Mouse (Mus musculus) embryonic facial prominence, embryonic 14.5 days (tissue): Measurements from ENCODE around the gene Slc38a3. TPM values are rescaled to one million over a fixed set of nuclear protein-coding genes. Genes with fewer than 3 reads are reported as not detected.
A peak's percentile ranks its signal among the peaks of the same experiment; 100 is the strongest.

Experiments used
- ATAC-seq: fragments of 200-750 bp; cut with Nextera tagmentation; 2 replicates; pipeline ENCODE4 v1.8.0; 2017; ENCODE audit warnings: low read depth, moderate number of reproducible peaks, moderate TSS enrichment
- DNase-seq: peaks from one replicate; pipeline ENCODE4 v3.0.0-alpha.2; 2015; ENCODE audit warnings: low spot score
- H3K27ac ChIP-seq: fragments of 300-500 bp; sonication (generic); replicated peaks from 2 replicates; pipeline ENCODE4 v1.5.1; 2014; ENCODE audit warnings: low read depth, mild to moderate bottlenecking, low read length, moderate library complexity
- H3K27me3 ChIP-seq: fragments of 300-500 bp; sonication (generic); replicated peaks from 2 replicates; pipeline ENCODE4 v1.6.1; 2014; ENCODE audit warnings: low read length; ENCODE audit not compliant: control insufficient read depth, insufficient read depth
- H3K36me3 ChIP-seq: fragments of 300-500 bp; sonication (generic); 2 replicates; pipeline ENCODE4 v1.6.1; 2014; ENCODE audit warnings: low read length, mixed read lengths; ENCODE audit not compliant: control insufficient read depth, insufficient read depth
- H3K4me1 ChIP-seq: fragments of 300-500 bp; sonication (generic); 2 replicates; pipeline ENCODE4 v1.6.1; 2014; ENCODE audit warnings: antibody characterized with exemption, low read length; ENCODE audit not compliant: control insufficient read depth, insufficient read depth
- H3K4me2 ChIP-seq: fragments of 300-500 bp; sonication (generic); 2 replicates; pipeline ENCODE4 v1.6.1; 2014; ENCODE audit warnings: low read depth, mild to moderate bottlenecking, low read length, moderate library complexity, mixed read lengths
- H3K4me3 ChIP-seq: fragments of 300-500 bp; sonication (generic); 2 replicates; pipeline ENCODE4 v1.5.1; 2014; ENCODE audit warnings: low read depth, mild to moderate bottlenecking, low read length
- H3K9ac ChIP-seq: fragments of 300-500 bp; sonication (generic); 2 replicates; pipeline ENCODE4 v1.6.1; 2014; ENCODE audit warnings: low read depth, mild to moderate bottlenecking, low read length, moderate library complexity, mixed read lengths
- H3K9me3 ChIP-seq: fragments of 300-500 bp; sonication (generic); 2 replicates; pipeline ENCODE4 v1.6.1; 2016; ENCODE audit warnings: low read length; ENCODE audit not compliant: control insufficient read depth
- WGBS: fragments of 180-500 bp; shearing (Covaris S2); extraction: QIAGEN DNeasy Blood & Tissue Kit; methylation state at CpG from one replicate; pipeline ENCODE4 v1.1.7; 2014; 5-methylcytosine and 5-hydroxymethylcytosine counted together
- polyA plus RNA-seq: library from polyadenylated mRNA; unstranded; fragments of >200 nt; fragmentation: Nextera tagmentation; extraction: Ambion mirVana; gene quantifications from 2 replicates; pipeline ENCODE4 v1.2.1, GENCODE M21; 2014

Slc38a3 gene
- polyA plus RNA-seq, 1 experiment from 2014 or later = 7.0 TPM

GRCm38 (mm10) chr9:107707701-107708438, 38.5 kb upstream of the Slc38a3 start:
- H3K4me1 ChIP-seq = peaks cover 42% of the 10 kb centered on the region
- peak overlapping the region; percentile 95 for H3K9ac ChIP-seq
- H3K4me2 ChIP-seq = peak overlapping the region; percentile 92
- no peaks in the 10 kb centered on the region for H3K9me3 ChIP-seq
- H3K4me3 ChIP-seq = peak overlapping the region; percentile 92
- H3K27me3 ChIP-seq = no peaks in the 10 kb centered on the region
- peaks cover 31% of the 10 kb centered on the region for H3K36me3 ChIP-seq
- peak; percentile 86 for DNase-seq
- peak overlapping the region; percentile 86 for H3K27ac ChIP-seq
- 5% methylated on average over 17 of the region's 17 CpGs for WGBS
- peak; percentile 42 for ATAC-seq

GRCm38 (mm10) chr9:107706781-107707211, 37.5 kb upstream of the Slc38a3 start:
- peak overlapping the region; percentile 92 for H3K4me3 ChIP-seq
- peaks cover 34% of the 10 kb centered on the region for H3K36me3 ChIP-seq
- ATAC-seq = no peak
- H3K9ac ChIP-seq = peak overlapping the region; percentile 95
- H3K27ac ChIP-seq = peak overlapping the region; percentile 86
- DNase-seq = peak; percentile 81
- WGBS = 2% methylated on average over 11 of the region's 14 CpGs
- no peaks in the 10 kb centered on the region for H3K27me3 ChIP-seq
- H3K9me3 ChIP-seq = no peaks in the 10 kb centered on the region
- H3K4me2 ChIP-seq = peak overlapping the region; percentile 92
- H3K4me1 ChIP-seq = peaks cover 51% of the 10 kb centered on the region

DNA sequence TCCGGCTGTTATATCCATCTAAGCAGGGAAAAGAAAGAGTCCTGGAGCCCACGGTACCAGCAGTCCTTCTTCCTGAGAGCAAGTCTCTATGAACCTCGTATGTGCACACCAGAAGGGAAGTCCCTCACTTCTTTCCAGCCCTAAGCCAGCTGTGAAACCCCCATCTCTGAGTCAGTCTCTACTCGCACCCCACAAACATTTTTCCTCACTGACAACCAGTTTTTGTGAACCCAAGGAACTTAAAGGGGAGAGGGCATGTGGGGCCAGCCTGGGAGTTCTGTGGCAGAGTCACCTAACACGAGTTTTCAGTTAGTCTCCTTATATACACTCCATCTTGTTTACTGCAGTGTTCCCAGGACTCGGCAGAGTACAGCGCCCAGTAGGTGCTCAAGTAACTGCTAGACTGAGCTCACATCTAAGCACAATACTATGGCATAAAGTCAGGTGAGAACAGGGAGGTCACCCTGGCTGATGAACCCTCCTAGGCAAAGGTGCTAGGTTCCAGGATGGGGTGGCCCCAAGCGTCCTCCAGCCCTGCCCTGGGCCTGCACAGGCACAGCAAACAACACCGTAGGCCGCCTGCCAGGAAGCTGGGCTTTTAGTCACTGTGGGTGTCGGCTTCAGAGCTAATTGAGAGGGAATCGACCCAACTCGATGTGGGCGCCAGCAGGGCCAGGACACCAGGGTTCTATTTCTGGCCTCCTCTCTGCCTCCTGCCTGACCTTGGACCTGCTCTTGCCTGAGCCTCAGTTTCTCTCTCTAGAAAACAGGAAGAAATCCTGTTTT, 34.2 kb upstream of the Slc38a3 start:
- Histone ChIP-seq H3K4me1 (peaks cover 79% of the 10 kb centered on the region), H3K27me3 (no peaks in the 10 kb centered on the region), H3K9me3 (no peaks in the 10 kb centered on the region), H3K4me3 (no peak overlapping the region), H3K36me3 (peaks cover 46% of the 10 kb centered on the region), H3K9ac (peak overlapping the region; percentile 22; the same call in 1 of the 2 replicates), H3K4me2 (peak overlapping the region; percentile 10; the same call in 1 of the 2 replicates), H3K27ac (peak overlapping the region; percentile 74)
- WGBS = 52% methylated on average over 14 of the region's 14 CpGs
- ATAC-seq = no peak
- no peak for DNase-seq

GRCm38 (mm10) chr9:107702606-107703185, 33.4 kb upstream of the Slc38a3 start:
- Histone ChIP-seq H3K4me2 (no peak overlapping the region), H3K4me1 (peaks cover 87% of the 10 kb centered on the region), H3K9ac (peak overlapping the region; percentile 42; the same call in 1 of the 2 replicates), H3K9me3 (no peaks in the 10 kb centered on the region), H3K36me3 (peaks cover 52% of the 10 kb centered on the region), H3K27ac (peak overlapping the region; percentile 74), H3K27me3 (no peaks in the 10 kb centered on the region), H3K4me3 (no peak overlapping the region)
- WGBS = 61% methylated on average over 3 of the region's 3 CpGs
- no peak for ATAC-seq
- DNase-seq = no peak

- WGBS = 40% methylated on average over 8 of the region's 12 CpGs
- H3K9ac ChIP-seq = 0 out of 2 replicates have a peak overlapping the region, but pooled peaks have one; percentile 22
- H3K36me3 ChIP-seq = peaks cover 63% of the 10 kb centered on the region
- peaks cover 87% of the 10 kb centered on the region for H3K4me1 ChIP-seq
- H3K4me3 ChIP-seq = no peak overlapping the region
- peak overlapping the region; percentile 34 for H3K4me2 ChIP-seq
- no peaks in the 10 kb centered on the region for H3K9me3 ChIP-seq
- H3K27ac ChIP-seq = peak overlapping the region; percentile 74
- ATAC-seq (peak; percentile 48; the same call in 1 of the 2 replicates), DNase-seq (peak; percentile 93)
- no peaks in the 10 kb centered on the region for H3K27me3 ChIP-seq
Observed at GRCm38 (mm10) chr9:107701594-107701993, 32.3 kb upstream of the Slc38a3 start.

DNA sequence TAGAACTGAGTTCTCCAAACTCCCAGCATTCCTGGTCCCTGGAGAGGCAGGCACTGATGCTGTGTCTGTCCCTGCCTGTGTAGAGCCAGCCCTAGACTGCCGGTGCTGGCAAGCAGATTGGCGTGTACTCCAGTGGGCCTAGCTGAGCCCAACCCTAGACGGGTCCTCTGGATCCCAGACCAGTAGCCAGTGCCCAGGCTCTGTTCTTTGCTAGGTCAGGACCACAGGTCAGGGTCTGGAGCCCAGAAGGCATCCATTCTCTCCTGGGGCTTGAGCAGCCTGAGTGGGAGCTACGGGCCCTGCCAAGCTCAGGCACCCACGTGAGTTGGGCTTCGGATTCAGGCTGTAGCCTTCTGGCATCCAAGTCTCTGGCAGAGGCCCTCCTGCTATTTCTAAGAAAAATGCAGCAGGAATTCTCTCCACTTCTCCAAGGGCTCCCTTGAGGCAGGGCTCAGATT, 30.8 kb upstream of the Slc38a3 start:
- Histone ChIP-seq H3K27me3 (no peaks in the 10 kb centered on the region), H3K36me3 (peaks cover 63% of the 10 kb centered on the region), H3K27ac (peak overlapping the region; percentile 74), H3K9ac (peak overlapping the region; percentile 28), H3K4me3 (no peak overlapping the region), H3K9me3 (no peaks in the 10 kb centered on the region), H3K4me1 (peaks cover 74% of the 10 kb centered on the region), H3K4me2 (peak overlapping the region; percentile 32)
- DNase-seq (no peak), ATAC-seq (peak; percentile 10; the same call in 1 of the 2 replicates)
- WGBS = 12% methylated on average over 6 of the region's 6 CpGs

- ATAC-seq = no peak
Observed at GRCm38 (mm10) chr9:107699376-107699980, 30.1 kb upstream of the Slc38a3 start.

More at GRCm38 (mm10) chr9:107699376-107699980, 30.1 kb upstream of the Slc38a3 start:
- H3K9ac ChIP-seq = peak overlapping the region; percentile 42; the same call in 1 of the 2 replicates
- no peak overlapping the region for H3K4me3 ChIP-seq
- WGBS = 7% methylated on average over 9 of the region's 9 CpGs
- H3K36me3 ChIP-seq = peaks cover 60% of the 10 kb centered on the region
- H3K4me2 ChIP-seq = peak overlapping the region; percentile 32
- peak overlapping the region; percentile 74 for H3K27ac ChIP-seq
- H3K9me3 ChIP-seq = no peaks in the 10 kb centered on the region
- H3K27me3 ChIP-seq = no peaks in the 10 kb centered on the region
- H3K4me1 ChIP-seq = peaks cover 73% of the 10 kb centered on the region
- no peak for DNase-seq
